Mouse (Mus musculus): ENCODE data around the gene Dab1. TPM values are rescaled to one million over a fixed set of nuclear protein-coding genes. Genes with fewer than 3 reads are reported as not detected.

Gene Dab1
- polyA plus RNA-seq, 1 experiment = 1.5 TPM

DNA sequence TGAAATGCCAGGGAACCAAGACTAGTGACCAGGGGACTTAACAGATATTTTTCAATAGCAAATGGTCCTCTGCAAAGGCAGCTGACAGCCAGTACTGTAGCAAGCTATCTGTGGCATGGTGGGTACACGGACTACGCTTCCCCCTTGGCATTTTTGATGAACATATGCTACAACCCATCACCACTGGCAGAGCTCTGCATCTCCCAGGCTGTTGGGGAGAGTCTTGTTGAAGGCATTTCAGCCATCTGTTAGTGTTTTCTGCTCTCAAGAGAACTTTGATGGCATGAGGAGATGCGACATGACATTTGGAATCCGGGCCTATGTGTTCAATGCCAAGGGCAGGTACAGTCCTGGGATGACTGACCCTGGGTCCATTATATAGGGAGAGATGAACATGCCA is 443.2 kb downstream of the Dab1 start:
- no peak overlapping the region for H3K4me3 ChIP-seq (replicated peaks; ENCODE audit: control insufficient read depth, low read depth, low read length)
- no peaks in the 10 kb centered on the region for H3K4me1 ChIP-seq (ENCODE audit: control insufficient read depth, insufficient read depth, low read length)
- H3K27ac ChIP-seq (ENCODE audit: control insufficient read depth, insufficient read depth, low read depth, low read length, poor library complexity) = no peak overlapping the region
- TF ChIP-seq POLR2A (IDR thresholded peaks at IDR 0.05; ENCODE audit: borderline replicate concordance, control insufficient read depth, low read depth, low read length) = no peak
- no peak for TF ChIP-seq CTCF (IDR thresholded peaks at IDR 0.05; ENCODE audit: control insufficient read depth, insufficient read depth, low read length)
- WGBS = 92% methylated on average over 4 of the region's 4 CpGs

DNA sequence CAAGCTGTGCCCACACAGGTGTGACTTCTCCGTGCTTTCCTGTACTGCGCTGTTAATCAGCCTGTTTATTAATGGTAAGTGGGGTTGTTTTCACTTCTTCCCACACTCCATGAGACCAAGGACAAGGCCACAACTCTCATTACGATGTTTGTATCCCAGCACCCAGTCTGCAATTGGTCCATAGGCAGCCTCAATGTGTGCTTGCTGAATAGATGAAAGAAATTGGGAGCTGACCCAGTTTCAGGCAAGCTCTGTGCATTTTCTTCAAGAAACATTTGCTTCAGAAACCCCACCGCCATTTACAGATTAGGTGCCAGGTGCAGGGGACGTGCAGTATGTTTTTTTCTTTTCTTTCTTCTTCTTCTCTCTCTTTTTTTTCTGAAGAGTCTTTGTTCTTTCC is 447.7 kb downstream of the Dab1 start:
- TF ChIP-seq POLR2A (IDR thresholded peaks at IDR 0.05; ENCODE audit: borderline replicate concordance, control insufficient read depth, low read depth, low read length) (no peak), CTCF (IDR thresholded peaks at IDR 0.05; ENCODE audit: control insufficient read depth, insufficient read depth, low read length) (no peak)
- H3K27ac ChIP-seq (ENCODE audit: control insufficient read depth, insufficient read depth, low read depth, low read length, poor library complexity) = no peak overlapping the region
- no peaks in the 10 kb centered on the region for H3K4me1 ChIP-seq (ENCODE audit: control insufficient read depth, insufficient read depth, low read length)
- WGBS = 85% methylated on average over 5 of the region's 5 CpGs
- no peak overlapping the region for H3K4me3 ChIP-seq (replicated peaks; ENCODE audit: control insufficient read depth, low read depth, low read length)

DNA sequence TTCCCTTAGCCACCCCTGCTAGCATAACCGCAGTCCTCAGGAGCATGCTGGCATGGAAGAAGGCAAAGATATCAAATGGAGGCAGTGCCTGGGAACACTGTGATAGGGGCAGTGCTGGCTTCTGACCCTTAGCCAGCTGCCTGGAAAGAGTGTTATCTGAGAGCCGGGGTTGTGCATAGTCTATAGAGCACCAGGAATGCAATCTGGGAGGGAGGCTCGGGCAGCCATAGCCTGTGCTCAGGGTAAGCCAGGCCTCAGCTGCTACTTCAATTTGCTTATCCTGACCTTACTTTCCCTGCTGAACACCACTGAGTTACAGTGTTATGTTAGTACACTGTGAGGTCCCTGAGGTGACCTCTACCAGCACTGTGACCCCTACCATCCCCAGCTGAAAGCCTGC is 448.6 kb downstream of the Dab1 start:
- WGBS = 74% methylated on average over 3 of the region's 3 CpGs
- TF ChIP-seq CTCF (IDR thresholded peaks at IDR 0.05; ENCODE audit: control insufficient read depth, insufficient read depth, low read length) (no peak), POLR2A (IDR thresholded peaks at IDR 0.05; ENCODE audit: borderline replicate concordance, control insufficient read depth, low read depth, low read length) (no peak)
- H3K27ac ChIP-seq (ENCODE audit: control insufficient read depth, insufficient read depth, low read depth, low read length, poor library complexity) = no peak overlapping the region
- no peaks in the 10 kb centered on the region for H3K4me1 ChIP-seq (ENCODE audit: control insufficient read depth, insufficient read depth, low read length)
- no peak overlapping the region for H3K4me3 ChIP-seq (replicated peaks; ENCODE audit: control insufficient read depth, low read depth, low read length)

DNA sequence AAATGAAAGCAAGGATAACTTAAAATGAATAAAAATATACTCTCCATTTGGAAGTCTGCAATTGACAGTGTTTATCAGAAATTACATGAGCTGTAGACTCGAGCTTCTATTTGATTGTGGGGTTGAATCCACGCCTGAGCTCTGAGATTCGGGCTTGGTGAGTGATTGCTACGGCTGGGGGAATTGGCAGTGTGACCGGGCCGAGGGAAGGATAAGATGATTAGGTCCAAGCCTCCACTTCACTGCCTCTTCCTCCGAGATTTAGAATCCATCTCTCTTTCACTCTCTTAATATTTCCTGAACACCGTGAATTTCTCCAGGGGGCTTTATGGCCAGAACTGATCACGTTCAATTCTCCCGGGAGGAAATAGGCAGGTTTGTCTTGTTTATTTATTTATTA is 452.1 kb downstream of the Dab1 start:
- H3K4me3 ChIP-seq (replicated peaks; ENCODE audit: control insufficient read depth, low read depth, low read length) = no peak overlapping the region
- no peaks in the 10 kb centered on the region for H3K4me1 ChIP-seq (ENCODE audit: control insufficient read depth, insufficient read depth, low read length)
- 66% methylated on average over 10 of the region's 10 CpGs for WGBS
- no peak for TF ChIP-seq POLR2A (IDR thresholded peaks at IDR 0.05; ENCODE audit: borderline replicate concordance, control insufficient read depth, low read depth, low read length)
- TF ChIP-seq CTCF (IDR thresholded peaks at IDR 0.05; ENCODE audit: control insufficient read depth, insufficient read depth, low read length) = no peak
- no peak overlapping the region for H3K27ac ChIP-seq (ENCODE audit: control insufficient read depth, insufficient read depth, low read depth, low read length, poor library complexity)

DNA sequence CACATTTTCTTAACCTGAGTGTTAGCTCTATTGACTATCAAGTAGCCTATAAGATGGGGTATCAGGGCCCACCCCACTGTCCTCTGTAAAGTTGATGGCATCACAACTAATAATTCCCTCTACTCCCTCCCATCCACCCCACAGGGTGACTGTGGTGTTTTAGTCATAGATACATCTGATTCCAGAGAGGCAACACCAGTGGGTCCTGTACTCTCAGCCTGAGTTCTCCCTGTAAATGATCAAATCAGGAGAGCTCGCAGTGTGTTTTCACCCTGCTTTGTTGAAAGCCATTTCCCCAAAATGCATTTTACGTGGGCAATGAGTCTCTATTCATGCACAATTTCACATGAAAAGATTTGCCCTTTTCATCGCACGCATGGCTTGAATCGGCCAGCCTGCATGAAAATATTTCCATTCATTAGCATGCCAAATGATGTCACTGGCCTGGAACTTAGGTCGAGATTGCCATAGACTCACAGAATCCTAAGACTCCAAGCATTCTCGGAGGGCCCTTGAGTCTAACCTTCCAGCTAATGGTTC is 454.8 kb downstream of the Dab1 start:
- no peak overlapping the region for H3K4me3 ChIP-seq (replicated peaks; ENCODE audit: control insufficient read depth, low read depth, low read length)
- TF ChIP-seq CTCF (IDR thresholded peaks at IDR 0.05; ENCODE audit: control insufficient read depth, insufficient read depth, low read length) (no peak), POLR2A (IDR thresholded peaks at IDR 0.05; ENCODE audit: borderline replicate concordance, control insufficient read depth, low read depth, low read length) (no peak)
- WGBS = 71% methylated on average over 7 of the region's 7 CpGs

GRCm38 (mm10) chr4:104077771-104078170 is 458.6 kb downstream of the Dab1 start:
- 69% methylated on average over 1 of the region's 1 CpGs for WGBS
- TF ChIP-seq CTCF (IDR thresholded peaks at IDR 0.05; ENCODE audit: control insufficient read depth, insufficient read depth, low read length) (no peak), POLR2A (IDR thresholded peaks at IDR 0.05; ENCODE audit: borderline replicate concordance, control insufficient read depth, low read depth, low read length) (no peak)
- H3K4me1 ChIP-seq (ENCODE audit: control insufficient read depth, insufficient read depth, low read length) = no peaks in the 10 kb centered on the region

More for the DNA sequence above, 454.8 kb downstream of the Dab1 start:
- no peaks in the 10 kb centered on the region for H3K4me1 ChIP-seq (ENCODE audit: control insufficient read depth, insufficient read depth, low read length)
- no peak overlapping the region for H3K27ac ChIP-seq (ENCODE audit: control insufficient read depth, insufficient read depth, low read depth, low read length, poor library complexity)

DNA sequence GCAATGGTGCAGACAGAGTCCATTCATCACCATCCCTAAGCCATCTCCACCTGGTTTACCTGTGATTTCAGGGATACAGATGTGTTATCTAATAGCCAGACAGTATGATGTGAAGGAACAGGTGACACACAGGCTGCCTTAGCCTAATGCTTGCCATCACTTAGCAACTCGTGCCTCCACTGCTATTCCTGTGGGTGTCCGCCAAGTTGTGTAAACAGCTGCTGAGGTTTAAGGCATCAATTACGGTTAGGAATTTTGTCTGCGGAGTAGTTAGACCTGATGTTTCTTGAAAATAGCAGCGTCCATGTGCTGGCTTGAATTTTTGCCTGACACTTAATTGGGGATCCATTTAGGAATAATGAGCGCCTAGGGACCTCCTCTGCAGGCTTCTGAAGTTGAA is 487.1 kb downstream of the Dab1 start:
- Histone ChIP-seq H3K4me3 (replicated peaks; ENCODE audit: control insufficient read depth, low read depth, low read length) (no peak overlapping the region), H3K4me1 (ENCODE audit: control insufficient read depth, insufficient read depth, low read length) (no peaks in the 10 kb centered on the region), H3K27ac (ENCODE audit: control insufficient read depth, insufficient read depth, low read depth, low read length, poor library complexity) (no peak overlapping the region)
- TF ChIP-seq CTCF (IDR thresholded peaks at IDR 0.05; ENCODE audit: control insufficient read depth, insufficient read depth, low read length) = no peak
- TF ChIP-seq POLR2A (IDR thresholded peaks at IDR 0.05; ENCODE audit: borderline replicate concordance, control insufficient read depth, low read depth, low read length) = no peak
- WGBS = 68% methylated on average over 6 of the region's 6 CpGs

More at GRCm38 (mm10) chr4:104077771-104078170, 458.6 kb downstream of the Dab1 start:
- Histone ChIP-seq H3K27ac (ENCODE audit: control insufficient read depth, insufficient read depth, low read depth, low read length, poor library complexity) (no peak overlapping the region), H3K4me3 (replicated peaks; ENCODE audit: control insufficient read depth, low read depth, low read length) (no peak overlapping the region)

DNA sequence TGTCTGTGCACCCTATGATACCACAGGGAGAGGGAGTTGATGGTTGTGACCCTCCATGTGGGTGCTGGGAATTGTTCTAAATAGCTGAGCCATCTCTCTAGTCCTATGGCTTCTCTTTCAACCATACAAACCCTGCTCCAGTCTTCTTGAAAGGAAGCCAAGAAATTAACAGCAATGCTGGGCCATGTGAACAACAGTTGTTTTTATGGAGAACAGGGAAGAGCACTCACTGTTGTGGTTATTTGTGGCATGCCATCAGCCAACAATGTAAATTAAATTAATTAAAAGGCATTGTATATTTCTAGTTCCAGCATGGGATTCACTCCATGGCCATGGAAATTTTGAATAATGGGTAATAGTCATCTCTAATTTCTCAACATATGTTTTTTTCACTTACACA is 492.5 kb downstream of the Dab1 start:
- Histone ChIP-seq H3K4me3 (replicated peaks; ENCODE audit: control insufficient read depth, low read depth, low read length) (no peak overlapping the region), H3K27ac (ENCODE audit: control insufficient read depth, insufficient read depth, low read depth, low read length, poor library complexity) (no peak overlapping the region), H3K4me1 (ENCODE audit: control insufficient read depth, insufficient read depth, low read length) (no peaks in the 10 kb centered on the region)
- TF ChIP-seq CTCF (IDR thresholded peaks at IDR 0.05; ENCODE audit: control insufficient read depth, insufficient read depth, low read length) = no peak
- no peak for TF ChIP-seq POLR2A (IDR thresholded peaks at IDR 0.05; ENCODE audit: borderline replicate concordance, control insufficient read depth, low read depth, low read length)
